Mouse (Mus musculus) effector memory CD4-positive, alpha-beta T cell, adult 7 months (primary cell): ENCODE measurements around the gene Klf11. TPM values are rescaled to one million over a fixed set of nuclear protein-coding genes. Genes with fewer than 3 reads are reported as not detected.

Source experiments
- polyA plus RNA-seq: library from polyadenylated mRNA; unstranded; fragments of 100-300 nt; shearing (Covaris generic); gene quantifications from one replicate; pipeline ENCODE4 v1.2.1, GENCODE M21; 2017

Klf11 gene
- polyA plus RNA-seq = 29.9 TPM

GRCm38 (mm10) chr12:24651063-24651557 is at the start of gene Klf11:
Klf11 (plus strand) TSS chr12:24651274.

GRCm38 (mm10) chr12:24681286-24682023 is 30.4 kb downstream of the Klf11 start, which contains the start of gene Cys1:
Cys1 (minus strand) TSS chr12:24681813.

GRCm38 (mm10) chr12:24707954-24708823 is 57.1 kb downstream of the Klf11 start, which contains the start of gene Rrm2:
Rrm2 (plus strand) TSS chr12:24708241.

Other genes starting within 250 kb of the Klf11 start
- 48.3 TPM for gene Taf1b, start 152.9 kb upstream of the Klf11 start, polyA plus RNA-seq
- gene Grhl1, start 79.0 kb upstream of the Klf11 start, polyA plus RNA-seq = 2.9 TPM
- gene Cys1, start 30.5 kb downstream of the Klf11 start, polyA plus RNA-seq = 0.37 TPM
- gene Rrm2, start 57.0 kb downstream of the Klf11 start, polyA plus RNA-seq = 7.1 TPM
- gene Mboat2, start 179.6 kb downstream of the Klf11 start, polyA plus RNA-seq = 0.60 TPM